Mouse (Mus musculus): Measurements from ENCODE around the gene Ccdc124.

DNA sequence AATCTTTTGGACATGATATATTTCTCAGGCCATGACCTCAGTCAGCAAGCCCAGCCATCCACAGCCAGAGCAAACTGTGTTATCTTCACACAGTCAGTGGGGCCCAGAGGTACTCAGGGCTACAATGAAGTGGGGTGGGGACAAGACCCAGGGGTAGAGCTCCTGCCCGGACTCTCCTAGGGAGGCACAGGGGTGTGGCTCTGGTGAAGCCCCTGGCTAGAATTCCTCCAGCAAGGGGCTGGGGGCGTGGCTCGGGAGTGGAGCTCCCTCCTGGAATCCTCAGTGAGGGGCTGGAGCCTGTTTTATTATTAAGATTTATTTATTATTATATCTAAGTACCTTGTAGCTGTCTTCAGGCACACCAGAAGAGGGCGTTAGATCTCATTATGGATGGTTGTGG lies 2.6 kb upstream of the Ccdc124 start:
- TF ChIP-seq CTCF (IDR thresholded peaks at IDR 0.05; ENCODE audit: insufficient read depth, low read length), result no peak
- no peak for TF ChIP-seq POLR2A (IDR thresholded peaks at IDR 0.05; ENCODE audit: borderline replicate concordance, extremely low read depth, low read depth, low read length)

All from lung, adult 2 months (tissue).